Mouse (Mus musculus): ENCODE results near the gene Cldn12.

Gene Cldn12

GRCm38 (mm10) chr5:5494269-5495005 lies 20.3 kb downstream of the Cldn12 start:
- peak; percentile 53 for DNase-seq (ENCODE audit: low read depth)

DNA sequence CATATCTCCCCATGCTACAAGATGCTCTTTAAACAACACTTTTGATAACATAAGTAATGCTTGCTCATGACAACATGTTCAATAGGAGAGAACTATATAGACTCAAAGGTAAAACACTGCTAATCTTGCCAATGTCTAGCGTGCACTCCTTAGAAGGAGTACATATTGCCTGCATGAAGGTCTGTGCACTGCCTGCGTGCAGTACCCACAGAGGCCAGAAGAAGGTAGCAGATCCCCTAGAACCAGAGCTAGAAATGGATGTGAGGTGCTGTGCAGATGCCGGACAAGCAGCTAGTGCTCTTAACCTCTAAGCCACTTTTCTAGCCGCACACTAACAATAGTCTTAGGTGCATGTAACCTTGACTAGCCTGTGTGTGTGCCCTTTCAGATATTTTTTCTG lies 22.6 kb downstream of the Cldn12 start:
- DNase-seq (ENCODE audit: low read depth) = no peak

DNA sequence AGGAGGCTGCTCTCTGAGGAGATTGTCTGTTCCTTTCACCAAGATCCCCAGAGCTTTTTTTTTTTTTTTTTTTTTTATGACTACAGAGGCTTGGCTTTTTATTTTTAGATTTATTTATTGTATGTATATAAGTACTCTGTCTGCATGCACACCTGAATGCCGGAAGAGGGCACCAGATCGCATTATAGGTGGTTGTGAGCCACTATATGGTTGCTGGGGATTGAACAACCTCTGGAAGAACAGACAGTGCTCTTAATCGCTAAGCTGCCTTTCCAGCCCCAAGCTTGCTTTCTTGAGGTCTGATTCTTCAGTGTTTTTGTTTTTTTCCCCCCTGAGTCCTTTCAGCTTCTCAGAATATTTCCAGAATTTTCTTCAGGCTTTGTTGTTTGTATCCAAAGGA lies 28.7 kb downstream of the Cldn12 start:
- no peak for DNase-seq (ENCODE audit: low read depth)

GRCm38 (mm10) chr5:5483254-5483858 lies 31.4 kb downstream of the Cldn12 start:
- no peak for DNase-seq (ENCODE audit: low read depth)

- DNase-seq (ENCODE audit: low read depth) = no peak
Observed at GRCm38 (mm10) chr5:5481662-5482061, 33.1 kb downstream of the Cldn12 start.

DNA sequence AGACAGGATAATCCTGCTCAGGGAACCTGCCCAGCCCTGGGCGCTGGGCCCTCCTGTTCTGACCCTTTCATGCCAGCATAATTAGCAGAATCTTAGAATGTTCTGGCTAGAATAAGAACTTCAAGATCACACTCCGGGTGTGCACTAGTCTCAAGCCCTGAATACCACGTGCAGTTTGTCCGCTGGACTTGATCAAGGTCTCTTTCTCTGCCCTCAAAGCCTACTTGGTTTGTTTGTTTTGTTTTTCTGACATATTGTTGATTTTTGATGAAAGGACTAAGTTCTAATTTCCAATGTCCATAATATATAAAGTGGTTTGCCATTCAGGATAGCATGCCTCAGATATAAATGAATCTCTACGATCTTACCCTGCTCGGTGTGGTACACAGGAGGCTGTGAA lies 35.7 kb downstream of the Cldn12 start, which contains the start of gene 1700015F17Rik:
1700015F17Rik (minus strand) TSS at position 101 of the 400 bp plus-strand sequence.
- DNase-seq (ENCODE audit: low read depth) = no peak

GRCm38 (mm10) chr5:5476133-5476532 lies 38.6 kb downstream of the Cldn12 start:
- DNase-seq (ENCODE audit: low read depth) = no peak

GRCm38 (mm10) chr5:5465256-5465655 lies 49.5 kb downstream of the Cldn12 start:
- no peak for DNase-seq (ENCODE audit: low read depth)

Data from naive thymus-derived CD4-positive, alpha-beta T cell, adult 2 months (primary cell).